Mouse (Mus musculus) brain, embryonic 14.5 days (tissue): Measurements from ENCODE around the gene Pold4.

Experiments used
- CTCF ChIP-seq: fragments of 200-500 bp; IDR thresholded peaks from 2 replicates; pipeline ENCODE4 v1.5.1; 2012; ENCODE audit warnings: inconsistent platforms, mild to moderate bottlenecking, moderate library complexity, borderline replicate concordance; ENCODE audit not compliant: insufficient read depth, insufficient read length; ENCODE audit errors: extremely low read depth
- POLR2A ChIP-seq: fragments of 200-500 bp; IDR thresholded peaks from 2 replicates; pipeline ENCODE4 v1.6.1; 2012; ENCODE audit warnings: mild to moderate bottlenecking, inconsistent platforms, borderline replicate concordance; ENCODE audit not compliant: poor library complexity, insufficient read depth, insufficient read length, severe bottlenecking; ENCODE audit errors: extremely low read depth

GRCm38 (mm10) chr19:4261038-4261698 lies 29.5 kb downstream of the Pold4 start:
- TF ChIP-seq CTCF (peak; percentile 26; the same call in 1 of the 2 replicates), POLR2A (no peak)
